Mouse (Mus musculus): ENCODE measurements around the gene Spata33. TPM values are rescaled to one million over a fixed set of nuclear protein-coding genes. Genes with fewer than 3 reads are reported as not detected.
"Not testable (repeated sequence)": the region's sequence is repeated elsewhere in the genome, so short reads cannot be mapped to it uniquely, and the experiment has no call there.

Spata33 gene
- total and polyA plus RNA-seq, 3 experiments: 1.2 to 1.4 TPM; not detected in 1

- TF ChIP-seq HCFC1 (IDR thresholded peaks at IDR 0.05; ENCODE audit: low read depth, low read length) (peak; percentile 94), ZNF384 (IDR thresholded peaks at IDR 0.05; ENCODE audit: low read depth, low read length) (no peak), SIN3A (IDR thresholded peaks at IDR 0.05; ENCODE audit: low read length) (peak; percentile 96), TCF12 (IDR thresholded peaks at IDR 0.05; ENCODE audit: low read depth, low read length) (peak; percentile 76), ETS1 (IDR thresholded peaks at IDR 0.05; ENCODE audit: low read depth, low read length) (peak; percentile 32; the same call in 1 of the 2 replicates), TBP (IDR thresholded peaks at IDR 0.05; ENCODE audit: low read depth, low read length) (peak; percentile 92), POLR2AphosphoS5 (IDR thresholded peaks at IDR 0.05; ENCODE audit: borderline replicate concordance, low read depth, low read length) (no peak), ZC3H11A (IDR thresholded peaks at IDR 0.05; ENCODE audit: low read depth, low read length) (no peak), RCOR1 (IDR thresholded peaks at IDR 0.05; ENCODE audit: low read depth, low read length) (no peak), GABPA (IDR thresholded peaks at IDR 0.05; ENCODE audit: low read depth, low read length) (no peak), E2F4 (IDR thresholded peaks at IDR 0.05; ENCODE audit: borderline replicate concordance, low read depth, low read length) (no peak; the same call in 1 of the 2 replicates), UBTF (IDR thresholded peaks at IDR 0.05; ENCODE audit: borderline replicate concordance, insufficient read depth, low read depth, low read length) (no peak)
Measured at GRCm38 (mm10) chr8:123224278-123225266, 11.9 kb downstream of the Spata33 start, which contains the start of gene Cdk10 (continued).

DNA sequence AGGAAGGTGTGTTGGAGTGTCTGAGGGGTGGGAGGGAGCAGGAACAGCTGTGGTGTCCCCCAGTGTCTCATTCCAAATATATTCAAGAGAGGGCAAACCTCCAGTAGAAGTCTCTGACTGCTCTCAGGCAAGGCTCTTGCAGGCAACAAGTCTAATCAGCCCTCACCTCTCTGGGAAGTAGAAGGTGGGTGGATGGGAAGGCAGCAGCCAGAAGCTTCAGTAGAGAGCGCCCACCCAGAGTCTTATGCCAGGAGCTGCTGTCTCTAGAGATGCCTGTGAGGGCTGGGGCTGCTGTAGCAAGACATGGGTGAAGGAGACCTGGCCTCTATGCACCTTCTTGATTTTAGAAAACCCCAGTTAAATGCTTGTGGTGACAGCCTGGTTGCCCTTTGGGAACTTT lies 15.8 kb downstream of the Spata33 start:
- no peaks in the 10 kb centered on the region for H3K9me3 ChIP-seq (replicated peaks; ENCODE audit: insufficient read depth, low read length)
- no peak for DNase-seq (ENCODE audit: low read depth, low spot score)

DNA sequence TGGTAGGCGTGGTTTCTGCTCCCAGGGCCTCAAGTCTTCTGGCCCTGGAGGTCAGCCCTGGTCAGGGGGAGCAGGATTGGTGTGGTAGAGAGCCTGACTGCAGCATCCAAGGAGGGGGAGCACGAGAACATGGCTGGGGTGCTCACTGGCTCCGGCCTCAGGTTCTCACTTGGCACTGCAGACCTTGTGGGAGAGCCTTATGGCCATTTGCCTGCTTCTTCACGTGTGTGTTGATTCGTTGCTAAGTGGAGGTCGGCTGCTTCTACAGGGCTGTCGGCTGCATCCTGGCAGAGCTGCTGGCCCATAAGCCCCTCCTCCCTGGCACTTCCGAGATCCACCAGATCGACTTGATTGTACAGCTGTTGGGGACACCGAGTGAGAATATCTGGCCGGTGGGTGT lies 17.7 kb downstream of the Spata33 start:
- H3K79me2 ChIP-seq (ENCODE audit: control insufficient read depth, insufficient read depth, low read length, poor library complexity); H3K4me3 ChIP-seq (ENCODE audit: control insufficient read depth in 1 of 2, insufficient read depth in 1 of 2, low read depth in 2 of 2, low read length in 2 of 2); H3K27ac ChIP-seq (ENCODE audit: control insufficient read depth, low read depth, low read length); H3K4me1 ChIP-seq (ENCODE audit: control insufficient read depth in 1 of 2, insufficient read depth in 2 of 2, low read length in 2 of 2); H3K9ac ChIP-seq (ENCODE audit: control insufficient read depth, low read depth, low read length, poor library complexity, severe bottlenecking); H3K27me3 ChIP-seq (ENCODE audit: control insufficient read depth in 1 of 2, insufficient read depth in 2 of 2, low read length in 2 of 2); DNase-seq (ENCODE audit: low read depth, low spot score); H3K9me3 ChIP-seq (replicated peaks; ENCODE audit: insufficient read depth, low read length); H3K36me3 ChIP-seq (ENCODE audit: control insufficient read depth in 1 of 2, insufficient read depth in 2 of 2, low read length in 2 of 2): not testable (repeated sequence)

More for the DNA sequence above, 15.8 kb downstream of the Spata33 start:
- H3K9ac ChIP-seq (ENCODE audit: control insufficient read depth, low read depth, low read length, poor library complexity, severe bottlenecking): no peak overlapping the region
- no peaks in the 10 kb centered on the region for H3K27me3 ChIP-seq (ENCODE audit: control insufficient read depth in 1 of 2, insufficient read depth in 2 of 2, low read length in 2 of 2)
- H3K27ac ChIP-seq (ENCODE audit: control insufficient read depth, low read depth, low read length): no peak overlapping the region
- peaks cover 6% of the 10 kb centered on the region; the same call in 1 of the 2 replicates for H3K79me2 ChIP-seq (ENCODE audit: control insufficient read depth, insufficient read depth, low read length, poor library complexity)
- peaks cover 0 to 4% of the 10 kb centered on the region in 2 experiments; a peak in 3 of 4 replicates for H3K36me3 ChIP-seq (ENCODE audit: control insufficient read depth in 1 of 2, insufficient read depth in 2 of 2, low read length in 2 of 2)
- H3K4me1 ChIP-seq (ENCODE audit: control insufficient read depth in 1 of 2, insufficient read depth in 2 of 2, low read length in 2 of 2): no peaks in the 10 kb centered on the region; a peak in 1 of 4 replicates
- no peak overlapping the region for H3K4me3 ChIP-seq (ENCODE audit: control insufficient read depth in 1 of 2, insufficient read depth in 1 of 2, low read depth in 2 of 2, low read length in 2 of 2)
- TF ChIP-seq CTCF (IDR thresholded peaks at IDR 0.05 in 2 of 3, conservative IDR thresholded peaks at IDR 0.05 in 1 of 3; ENCODE audit: control insufficient read depth in 1 of 3, insufficient read depth in 1 of 3, low read depth in 2 of 3, low read length in 3 of 3, poor library complexity in 1 of 3, severe bottlenecking in 1 of 3): no peak
- TF ChIP-seq UBTF (IDR thresholded peaks at IDR 0.05; ENCODE audit: borderline replicate concordance, insufficient read depth, low read depth, low read length): no peak
- TF ChIP-seq RAD21 (IDR thresholded peaks at IDR 0.05; ENCODE audit: low read depth, low read length): no peak
- TF ChIP-seq SIN3A (IDR thresholded peaks at IDR 0.05; ENCODE audit: low read length): no peak
- TF ChIP-seq USF2 (IDR thresholded peaks at IDR 0.05; ENCODE audit: borderline replicate concordance in 1 of 2, insufficient read depth in 1 of 2, low read depth in 1 of 2, low read length in 2 of 2): no peak
- TF ChIP-seq BHLHE40 (IDR thresholded peaks at IDR 0.05; ENCODE audit: borderline replicate concordance, low read depth, low read length): no peak
- TF ChIP-seq MXI1 (IDR thresholded peaks at IDR 0.05; ENCODE audit: low read depth, low read length): no peak
- no peak for TF ChIP-seq TCF12 (IDR thresholded peaks at IDR 0.05; ENCODE audit: low read depth, low read length)
- TF ChIP-seq MAZ (IDR thresholded peaks at IDR 0.05; ENCODE audit: low read depth, low read length): no peak
- TF ChIP-seq JUND (IDR thresholded peaks at IDR 0.05; ENCODE audit: low read depth, low read length): no peak

Measured in MEL (cell line).